Mouse (Mus musculus) hindbrain, embryonic 13.5 days (tissue): ENCODE results near the gene Slc12a9. TPM values are rescaled to one million over a fixed set of nuclear protein-coding genes. Genes with fewer than 3 reads are reported as not detected.

ENCODE experiments used
- ATAC-seq: fragments of 200-750 bp; cut with Nextera tagmentation; 2 replicates; pipeline ENCODE4 v1.8.0; 2017; ENCODE audit warnings: moderate TSS enrichment; ENCODE audit not compliant: low FRiP score
- H3K27ac ChIP-seq: fragments of 300-500 bp; sonication (generic); 2 replicates; pipeline ENCODE4 v1.5.1; 2015; ENCODE audit warnings: inconsistent platforms, mild to moderate bottlenecking, moderate library complexity
- H3K27me3 ChIP-seq: fragments of 300-500 bp; sonication (generic); 2 replicates; pipeline ENCODE4 v1.6.1; 2015; ENCODE audit warnings: mild to moderate bottlenecking, inconsistent platforms
- H3K36me3 ChIP-seq: fragments of 300-500 bp; sonication (generic); 2 replicates; pipeline ENCODE4 v1.6.1; 2015; ENCODE audit warnings: mild to moderate bottlenecking, inconsistent platforms
- H3K4me1 ChIP-seq: fragments of 300-500 bp; sonication (generic); replicated peaks from 2 replicates; pipeline ENCODE4 v1.6.1; 2015; ENCODE audit warnings: inconsistent platforms
- H3K4me2 ChIP-seq: fragments of 300-500 bp; sonication (generic); 2 replicates; pipeline ENCODE4 v1.6.1; 2015; ENCODE audit warnings: inconsistent platforms, mild to moderate bottlenecking, moderate library complexity
- H3K4me3 ChIP-seq: fragments of 300-500 bp; sonication (generic); 2 replicates; pipeline ENCODE4 v1.5.1; 2015; ENCODE audit warnings: mild to moderate bottlenecking, inconsistent platforms
- H3K9ac ChIP-seq: fragments of 300-500 bp; sonication (generic); 2 replicates; pipeline ENCODE4 v1.6.1; 2015; ENCODE audit warnings: mild to moderate bottlenecking, inconsistent platforms
- H3K9me3 ChIP-seq: fragments of 300-500 bp; sonication (generic); 2 replicates; pipeline ENCODE4 v1.6.1; 2016; ENCODE audit warnings: inconsistent platforms
- WGBS: fragments of 180-500 bp; shearing (Covaris S2); methylation state at CpG from one replicate; pipeline ENCODE4 v1.1.7; 2015; 5-methylcytosine and 5-hydroxymethylcytosine counted together
- polyA plus RNA-seq: library from polyadenylated mRNA; unstranded; fragments of >200 nt; fragmentation: Nextera tagmentation; extraction: Ambion mirVana; gene quantifications from 2 replicates; pipeline ENCODE4 v1.2.1, GENCODE M21; 2015

The Slc12a9 gene
- polyA plus RNA-seq, 1 experiment from 2014 or later: 25.8 TPM

- Histone ChIP-seq H3K9me3 (no peaks in the 10 kb centered on the region), H3K9ac (no peak overlapping the region), H3K27me3 (0 out of 2 replicates have a peak, but pooled peaks cover 3% of the 10 kb centered on the region), H3K27ac (no peak overlapping the region), H3K4me1 (no peaks in the 10 kb centered on the region), H3K4me3 (no peak overlapping the region), H3K36me3 (peaks cover 86% of the 10 kb centered on the region), H3K4me2 (no peak overlapping the region)
- WGBS: 95% methylated on average over 3 of the region's 3 CpGs
- no peak for ATAC-seq
These were observed 12.4 kb downstream of the Slc12a9 start for GRCm38 (mm10) chr5:137320996-137321395.

DNA sequence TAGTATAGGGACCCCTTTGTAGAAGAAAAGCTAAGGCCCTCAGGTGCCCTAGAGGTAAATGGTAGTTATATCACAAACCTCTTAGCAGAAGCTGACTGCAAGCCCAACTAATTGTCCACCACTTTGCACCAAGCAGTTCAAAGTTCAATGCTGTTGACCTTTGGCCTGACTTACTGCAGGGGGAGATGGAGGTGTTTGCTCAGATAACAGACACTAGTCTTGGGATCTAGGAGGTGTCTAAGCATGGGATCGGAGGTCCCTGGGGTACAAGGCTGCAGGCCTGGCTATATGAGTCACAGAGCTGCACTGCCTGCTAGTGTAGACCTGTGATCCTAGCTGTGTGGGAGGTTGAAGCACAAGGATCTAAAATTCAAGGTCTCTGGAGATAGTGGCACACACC, 14.8 kb downstream of the Slc12a9 start:
- peaks cover 75% of the 10 kb centered on the region for H3K36me3 ChIP-seq

DNA sequence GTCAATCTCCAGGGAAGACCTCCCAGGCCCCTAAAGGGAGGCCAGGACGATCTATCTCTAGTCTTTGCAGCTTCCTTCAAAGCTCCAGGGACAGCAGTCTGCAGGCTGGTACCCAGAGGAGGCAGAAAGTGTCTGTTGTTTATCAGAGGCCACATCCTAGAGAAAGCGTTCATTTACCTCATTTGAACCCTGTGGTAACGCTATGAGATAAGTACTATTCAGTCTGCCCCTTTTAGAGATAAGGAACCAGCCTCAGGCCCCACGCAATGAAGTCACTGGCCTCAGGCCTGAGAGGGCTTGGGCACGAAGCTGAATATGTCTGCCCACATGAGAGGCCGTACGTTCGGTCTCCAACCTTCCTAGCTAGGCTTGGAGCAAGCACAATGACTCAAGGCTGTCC, 16.0 kb downstream of the Slc12a9 start:
- Histone ChIP-seq H3K4me3 (no peak overlapping the region), H3K4me2 (no peak overlapping the region), H3K27me3 (peaks cover 11% of the 10 kb centered on the region; the same call in 1 of the 2 replicates), H3K36me3 (peaks cover 63% of the 10 kb centered on the region), H3K9me3 (no peaks in the 10 kb centered on the region), H3K27ac (no peak overlapping the region), H3K4me1 (peaks cover 31% of the 10 kb centered on the region), H3K9ac (no peak overlapping the region)
- ATAC-seq: no peak
- 90% methylated on average over 8 of the region's 8 CpGs for WGBS

More for the DNA sequence above, 14.8 kb downstream of the Slc12a9 start:
- Histone ChIP-seq H3K4me2 (no peak overlapping the region), H3K9ac (no peak overlapping the region), H3K27ac (no peak overlapping the region), H3K4me3 (no peak overlapping the region), H3K9me3 (no peaks in the 10 kb centered on the region), H3K27me3 (peaks cover 11% of the 10 kb centered on the region; the same call in 1 of the 2 replicates), H3K4me1 (peaks cover 19% of the 10 kb centered on the region)
- no peak for ATAC-seq
- 97% methylated on average over 1 of the region's 1 CpGs for whole genome bisulfite sequencing

DNA sequence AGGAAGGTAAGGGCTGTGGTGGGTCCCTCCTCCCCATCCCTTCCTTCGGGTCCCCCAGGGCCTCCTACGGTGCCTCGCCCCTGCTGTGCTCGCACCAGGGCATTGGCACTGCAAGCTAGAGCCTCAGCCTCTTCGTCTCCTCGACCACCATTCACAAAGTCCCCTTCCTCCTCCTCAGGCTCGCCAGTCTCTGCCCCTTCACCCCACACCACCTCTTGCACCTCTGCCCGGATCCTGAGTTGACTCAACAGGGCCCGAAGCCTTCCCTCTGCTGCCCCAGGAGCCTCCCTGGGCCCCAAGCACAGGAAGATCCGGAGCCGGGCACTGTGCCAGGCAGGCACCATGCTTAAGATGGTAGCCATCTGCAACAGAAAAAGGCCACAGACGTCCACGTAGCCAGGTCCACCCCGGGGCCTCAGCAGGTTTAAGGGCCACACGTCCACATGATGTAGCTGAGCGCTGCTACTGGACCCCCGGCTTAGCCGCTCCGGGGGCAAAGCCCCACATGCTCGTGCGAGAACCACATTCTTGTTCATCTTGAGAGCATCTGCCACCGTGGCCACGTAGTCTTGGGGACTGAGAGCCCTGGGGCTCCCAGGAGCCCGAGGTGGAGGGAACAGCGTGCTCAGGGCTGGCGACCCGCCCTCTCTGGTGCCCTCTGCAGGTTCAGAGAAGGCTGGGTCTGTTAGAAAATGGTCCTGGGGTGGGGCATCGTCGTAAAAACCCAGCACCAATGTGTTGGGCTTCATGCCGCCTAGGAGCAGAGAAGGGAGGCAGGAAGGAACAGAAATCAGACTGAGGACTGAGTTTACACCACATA, 18.1 kb downstream of the Slc12a9 start:
- peaks cover 51% of the 10 kb centered on the region for H3K36me3 ChIP-seq
- peaks cover 36% of the 10 kb centered on the region for H3K4me1 ChIP-seq

DNA sequence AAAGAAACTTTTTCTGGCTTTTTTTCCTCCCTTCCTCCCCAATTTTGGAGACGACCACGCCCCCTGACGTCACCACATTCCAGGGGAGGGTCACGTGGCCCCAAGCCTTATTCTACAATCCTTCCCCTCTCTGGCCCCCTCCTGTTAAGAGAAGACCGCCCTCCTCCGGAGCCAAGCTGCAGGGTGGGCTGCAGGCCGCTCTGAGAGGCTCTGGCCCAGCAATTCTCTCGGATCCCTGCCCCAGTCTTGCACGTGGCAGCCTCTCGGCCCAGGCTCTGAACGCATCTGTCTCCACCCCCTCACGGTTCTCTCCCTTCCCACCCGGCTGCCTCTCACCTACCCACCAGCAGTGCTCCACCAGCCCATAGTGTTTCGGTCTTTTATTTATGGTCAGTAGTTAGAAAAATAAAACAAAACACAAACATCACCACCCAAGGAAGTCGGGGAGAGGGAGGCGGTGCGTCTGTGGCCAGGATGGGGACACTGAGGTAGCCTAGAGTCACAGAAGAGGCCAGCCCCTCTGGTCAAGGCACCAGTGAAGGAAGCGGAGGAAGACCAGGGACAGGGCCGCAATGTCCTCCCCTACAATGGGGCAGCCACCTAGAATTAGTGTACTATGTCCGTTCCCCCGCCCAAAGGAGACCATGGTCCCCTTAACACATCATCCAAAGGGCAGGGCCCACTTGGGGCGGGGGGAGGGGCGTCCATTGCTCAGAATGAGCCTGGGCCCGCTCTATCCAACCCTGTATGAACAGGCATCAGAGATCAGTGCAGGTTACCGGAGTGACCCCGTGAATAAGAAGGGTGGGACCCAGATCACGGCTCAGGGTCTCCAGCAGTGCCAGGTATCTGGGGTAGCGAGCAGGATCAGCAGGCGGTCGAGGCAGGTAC, 19.0 kb downstream of the Slc12a9 start, which contains the start of gene Trip6:
TSS of gene Trip6 (minus strand) at position 212 of the 891 bp plus-strand sequence.
- Histone ChIP-seq H3K9ac (peak within 1 kb of the TSS; percentile 72), H3K27ac (peak within 1 kb of the TSS; percentile 76), H3K4me3 (peak within 1 kb of the TSS; percentile 41), H3K9me3 (no peaks in the 10 kb centered on the region), H3K4me1 (peaks cover 36% of the 10 kb centered on the region), H3K4me2 (peak within 1 kb of the TSS; percentile 60), H3K36me3 (peaks cover 51% of the 10 kb centered on the region), H3K27me3 (peaks cover 11% of the 10 kb centered on the region; the same call in 1 of the 2 replicates)
- peak; percentile 78 for ATAC-seq
- WGBS: 15% methylated on average over 30 of the region's 30 CpGs

More for the DNA sequence above, 18.1 kb downstream of the Slc12a9 start:
- Histone ChIP-seq H3K27ac (no peak overlapping the region), H3K9ac (peak overlapping the region; percentile 72), H3K9me3 (no peaks in the 10 kb centered on the region), H3K4me2 (peak overlapping the region; percentile 60; the same call in 1 of the 2 replicates), H3K27me3 (peaks cover 11% of the 10 kb centered on the region; the same call in 1 of the 2 replicates), H3K4me3 (no peak overlapping the region)
- 43% methylated on average over 30 of the region's 30 CpGs for WGBS
- peak; percentile 25; the same call in 1 of the 2 replicates for ATAC-seq

GRCm38 (mm10) chr5:137313466-137314192, 19.8 kb downstream of the Slc12a9 start:
- H3K4me3 ChIP-seq: peak overlapping the region; percentile 41
- peak overlapping the region; percentile 72 for H3K9ac ChIP-seq

GRCm38 (mm10) chr5:137308356-137308755, 25.0 kb downstream of the Slc12a9 start:
- Histone ChIP-seq H3K9me3 (no peaks in the 10 kb centered on the region), H3K27ac (peak overlapping the region; percentile 98), H3K4me2 (peak overlapping the region; percentile 70), H3K4me1 (peaks cover 56% of the 10 kb centered on the region), H3K4me3 (peak overlapping the region; percentile 93), H3K36me3 (peaks cover 40% of the 10 kb centered on the region), H3K27me3 (no peaks in the 10 kb centered on the region), H3K9ac (peak overlapping the region; percentile 99)
- WGBS: 95% methylated on average over 4 of the region's 4 CpGs
- no peak for ATAC-seq

More at GRCm38 (mm10) chr5:137313466-137314192, 19.8 kb downstream of the Slc12a9 start:
- 3% methylated on average over 22 of the region's 22 CpGs for WGBS
- peak overlapping the region; percentile 60 for H3K4me2 ChIP-seq
- peaks cover 36% of the 10 kb centered on the region for H3K4me1 ChIP-seq
- peaks cover 54% of the 10 kb centered on the region for H3K36me3 ChIP-seq
- H3K9me3 ChIP-seq: no peaks in the 10 kb centered on the region
- peak overlapping the region; percentile 13 for H3K27ac ChIP-seq
- ATAC-seq: peak; percentile 57
- peaks cover 11% of the 10 kb centered on the region; the same call in 1 of the 2 replicates for H3K27me3 ChIP-seq

DNA sequence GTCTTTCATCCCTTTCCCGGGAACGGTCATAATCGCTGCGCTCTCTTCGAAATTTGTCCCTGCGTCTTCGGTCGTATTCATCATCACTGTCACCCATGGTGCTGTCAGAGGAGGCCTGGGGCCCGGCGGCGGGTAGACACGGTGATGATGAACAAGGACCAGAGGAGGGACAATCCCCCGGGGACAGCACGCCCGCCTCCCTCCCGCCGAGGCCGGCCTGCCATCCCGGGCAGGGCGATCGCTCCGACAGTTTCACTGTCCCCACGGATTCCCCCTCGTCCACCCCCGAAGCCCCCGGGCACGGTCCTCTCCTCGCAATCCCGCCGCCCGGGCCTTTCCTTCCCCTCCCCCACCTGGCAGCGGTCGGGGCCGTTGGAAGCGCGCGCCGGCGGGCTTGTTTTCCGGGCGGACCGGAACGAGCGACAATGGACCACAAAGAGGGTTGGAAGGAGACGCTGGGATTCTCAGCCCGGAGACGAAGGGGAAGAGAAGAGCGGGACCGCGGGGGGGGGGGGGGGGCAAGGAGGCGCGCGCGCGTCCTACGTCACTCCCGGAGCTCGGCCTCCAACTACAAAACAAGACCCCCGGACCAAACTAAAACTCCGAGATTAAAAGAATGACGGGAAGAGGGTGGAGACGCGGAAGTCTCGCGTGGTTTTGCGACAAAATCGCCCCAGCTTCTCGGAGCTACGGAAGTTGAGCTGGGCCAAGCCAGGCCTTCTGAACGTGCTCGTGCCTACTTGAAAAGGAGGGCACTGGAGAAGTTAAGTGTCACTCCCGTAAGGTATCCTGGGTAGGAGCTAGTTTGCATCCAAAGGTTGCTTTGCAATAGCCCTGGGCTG, 26.1 kb downstream of the Slc12a9 start, which contains the start of gene Srrt:
TSS of gene Srrt (minus strand) at position 604 of the 842 bp plus-strand sequence.
- peak within 1 kb of the TSS; percentile 99 for H3K9ac ChIP-seq
- peak within 1 kb of the TSS; percentile 70 for H3K4me2 ChIP-seq
- H3K27ac ChIP-seq: peak within 1 kb of the TSS; percentile 98
- peak within 1 kb of the TSS; percentile 93 for H3K4me3 ChIP-seq
- peak; percentile 83 for ATAC-seq
- peaks cover 51% of the 10 kb centered on the region for H3K36me3 ChIP-seq
- H3K4me1 ChIP-seq: peaks cover 46% of the 10 kb centered on the region
- under 1% methylated on average over 62 of the region's 72 CpGs for WGBS
- H3K27me3 ChIP-seq: no peaks in the 10 kb centered on the region
- no peaks in the 10 kb centered on the region for H3K9me3 ChIP-seq

- Histone ChIP-seq H3K27me3 (no peaks in the 10 kb centered on the region), H3K9ac (peak overlapping the region; percentile 99), H3K4me2 (peak overlapping the region; percentile 70), H3K27ac (peak overlapping the region; percentile 98), H3K4me3 (peak overlapping the region; percentile 93), H3K4me1 (peaks cover 42% of the 10 kb centered on the region), H3K9me3 (no peaks in the 10 kb centered on the region), H3K36me3 (peaks cover 56% of the 10 kb centered on the region)
- ATAC-seq: no peak
- 13% methylated on average over 12 of the region's 12 CpGs for WGBS
These were observed 26.9 kb downstream of the Slc12a9 start for GRCm38 (mm10) chr5:137306439-137307005.

GRCm38 (mm10) chr5:137305822-137306221, 27.6 kb downstream of the Slc12a9 start:
- Histone ChIP-seq H3K9ac (peak overlapping the region; percentile 99), H3K36me3 (peaks cover 62% of the 10 kb centered on the region), H3K9me3 (no peaks in the 10 kb centered on the region), H3K4me2 (peak overlapping the region; percentile 70), H3K4me3 (peak overlapping the region; percentile 93), H3K27ac (no peak overlapping the region), H3K4me1 (peaks cover 42% of the 10 kb centered on the region), H3K27me3 (no peaks in the 10 kb centered on the region)
- WGBS: 64% methylated on average over 3 of the region's 3 CpGs
- ATAC-seq: no peak
